Mouse (Mus musculus) forebrain, embryonic 12.5 days (tissue): ENCODE results near the gene Itpk1. TPM values are rescaled to one million over a fixed set of nuclear protein-coding genes. Genes with fewer than 3 reads are reported as not detected.

ENCODE experiments used
- ATAC-seq: fragments of 200-750 bp; cut with Nextera tagmentation; 2 replicates; pipeline ENCODE4 v1.8.0; 2017; ENCODE audit warnings: moderate TSS enrichment; ENCODE audit not compliant: low FRiP score
- H3K27ac ChIP-seq: fragments of 300-500 bp; sonication (generic); 2 replicates; pipeline ENCODE4 v1.5.1; 2016; ENCODE audit warnings: mild to moderate bottlenecking
- H3K27me3 ChIP-seq: fragments of 300-500 bp; sonication (generic); 2 replicates; pipeline ENCODE4 v1.6.1; 2016; ENCODE audit warnings: mild to moderate bottlenecking
- H3K36me3 ChIP-seq: fragments of 300-500 bp; sonication (generic); replicated peaks from 2 replicates; pipeline ENCODE4 v1.6.1; 2016; ENCODE audit warnings: mild to moderate bottlenecking
- H3K4me1 ChIP-seq: fragments of 300-500 bp; sonication (generic); 2 replicates; pipeline ENCODE4 v1.6.1; 2016
- H3K4me2 ChIP-seq: fragments of 300-500 bp; sonication (generic); 2 replicates; pipeline ENCODE4 v1.6.1; 2016; ENCODE audit warnings: mild to moderate bottlenecking, moderate library complexity
- H3K4me3 ChIP-seq: fragments of 300-500 bp; sonication (generic); replicated peaks from 2 replicates; pipeline ENCODE4 v1.5.1; 2016; ENCODE audit warnings: mild to moderate bottlenecking
- H3K9ac ChIP-seq: fragments of 300-500 bp; sonication (generic); 2 replicates; pipeline ENCODE4 v1.6.1; 2016; ENCODE audit warnings: mild to moderate bottlenecking
- H3K9me3 ChIP-seq: fragments of 300-500 bp; sonication (generic); 2 replicates; pipeline ENCODE4 v1.6.1; 2016
- WGBS: fragments of 180-500 bp; shearing (Covaris S2); methylation state at CpG from one replicate; pipeline ENCODE4 v1.1.7; 2016; 5-methylcytosine and 5-hydroxymethylcytosine counted together
- polyA plus RNA-seq: library from polyadenylated mRNA; unstranded; fragments of >200 nt; fragmentation: Nextera tagmentation; extraction: Ambion mirVana; gene quantifications from 2 replicates; pipeline ENCODE4 v1.2.1, GENCODE M21; 2016

Gene Itpk1
- 22.5 and 23.1 TPM in 2 replicates for polyA plus RNA-seq

DNA sequence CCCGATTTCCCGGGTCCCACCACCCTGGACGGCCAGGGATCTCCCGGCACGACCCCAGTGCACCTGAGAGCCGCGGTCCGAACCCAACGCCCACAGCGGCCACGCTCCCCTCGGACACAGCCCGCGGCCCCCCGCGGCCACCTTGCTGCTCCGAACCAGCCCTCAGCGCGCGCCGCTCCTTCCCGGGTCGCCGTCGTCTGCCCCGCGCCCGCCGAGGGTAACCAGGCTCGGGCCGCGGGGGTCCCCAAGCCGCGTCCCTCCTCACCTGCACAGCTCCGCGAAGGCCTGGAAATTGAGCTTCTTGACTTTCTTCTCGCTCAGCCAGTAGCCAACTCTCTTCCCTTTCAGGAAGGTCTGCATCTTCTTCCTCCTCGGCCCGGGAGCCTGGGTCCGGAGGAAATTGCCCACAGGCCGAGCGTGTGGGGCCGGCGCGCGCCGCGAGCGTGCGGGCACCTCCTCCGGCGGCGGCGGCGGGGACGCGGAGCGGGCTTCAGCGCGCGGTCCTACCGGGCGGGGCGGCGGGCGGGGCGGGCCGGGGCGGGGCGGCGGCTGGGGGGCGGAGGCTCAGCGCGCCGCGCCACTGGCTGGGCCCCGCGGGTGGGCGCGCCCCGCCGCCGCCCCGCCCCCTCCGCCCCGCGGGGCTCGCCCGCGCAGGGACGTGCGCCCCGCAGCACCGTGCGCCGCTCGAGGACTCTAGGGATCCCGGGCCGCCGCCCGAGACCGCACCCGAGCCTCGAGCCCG is at the start of gene Itpk1:
TSS of gene Itpk1 (minus strand) at position 474 of the 742 bp plus-strand sequence.
- Histone ChIP-seq H3K36me3 (no peaks in the 10 kb centered on the region), H3K9me3 (no peaks in the 10 kb centered on the region), H3K4me3 (peak within 1 kb of the TSS; percentile 82), H3K9ac (peak within 1 kb of the TSS; percentile 83), H3K27me3 (peaks cover 14% of the 10 kb centered on the region; the same call in 1 of the 2 replicates), H3K4me2 (peak within 1 kb of the TSS; percentile 91), H3K27ac (peak within 1 kb of the TSS; percentile 86), H3K4me1 (peaks cover 47% of the 10 kb centered on the region)
- WGBS = under 1% methylated on average over 66 of the region's 105 CpGs
- peak; percentile 90 for ATAC-seq

DNA sequence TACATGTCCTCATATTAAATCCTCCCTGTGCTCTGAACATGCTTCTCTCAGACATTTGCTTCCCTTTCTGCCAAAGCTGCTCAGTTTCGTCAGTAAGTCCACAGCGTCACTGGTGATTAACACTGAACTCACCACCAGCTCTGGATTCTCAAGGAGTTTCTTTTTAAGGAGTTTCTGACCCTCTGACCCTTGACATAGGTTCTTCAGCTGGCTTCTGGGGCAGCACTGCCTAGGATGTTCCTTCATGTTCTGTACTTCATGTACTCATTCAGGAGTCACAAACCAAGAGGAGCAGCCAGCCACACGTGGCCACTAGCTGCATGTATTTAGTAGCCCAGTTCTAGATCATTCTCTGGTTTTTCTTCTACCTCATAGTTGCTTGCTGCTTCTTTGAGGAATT is 43.5 kb upstream of the Itpk1 start:
- Histone ChIP-seq H3K4me1 (peaks cover 10% of the 10 kb centered on the region), H3K4me3 (no peak overlapping the region), H3K27ac (no peak overlapping the region), H3K27me3 (no peaks in the 10 kb centered on the region), H3K9ac (no peak overlapping the region), H3K9me3 (no peaks in the 10 kb centered on the region), H3K4me2 (no peak overlapping the region), H3K36me3 (peaks cover 17% of the 10 kb centered on the region; the same call in 1 of the 2 replicates)
- 93% methylated on average over 3 of the region's 3 CpGs for WGBS
- ATAC-seq = no peak

DNA sequence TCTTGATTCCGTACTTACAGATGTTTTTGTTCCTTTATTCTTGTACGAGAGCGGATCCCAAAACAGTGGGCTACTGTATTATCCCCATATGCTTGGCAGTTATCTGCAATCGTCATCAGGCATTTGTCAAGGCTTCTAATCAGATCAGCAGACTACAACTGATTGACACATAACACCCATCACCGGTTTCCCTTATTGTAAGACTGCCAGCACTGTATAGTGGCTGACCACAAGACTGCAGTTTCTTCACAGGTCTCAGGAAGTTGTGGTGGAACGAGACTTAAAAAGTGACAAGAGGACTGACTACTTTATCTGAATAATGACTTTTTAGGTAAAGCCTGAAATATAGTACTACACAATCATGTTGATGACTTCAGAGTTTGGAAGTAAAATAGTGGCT is 40.1 kb upstream of the Itpk1 start:
- no peak for ATAC-seq
- Histone ChIP-seq H3K4me1 (peaks cover 21% of the 10 kb centered on the region), H3K9me3 (no peaks in the 10 kb centered on the region), H3K4me2 (peak overlapping the region; percentile 82), H3K27ac (no peak overlapping the region), H3K9ac (peak overlapping the region; percentile 92; the same call in 1 of the 2 replicates), H3K4me3 (peak overlapping the region; percentile 82), H3K27me3 (no peaks in the 10 kb centered on the region), H3K36me3 (peaks cover 21% of the 10 kb centered on the region; the same call in 1 of the 2 replicates)
- whole genome bisulfite sequencing = 69% methylated on average over 6 of the region's 6 CpGs

DNA sequence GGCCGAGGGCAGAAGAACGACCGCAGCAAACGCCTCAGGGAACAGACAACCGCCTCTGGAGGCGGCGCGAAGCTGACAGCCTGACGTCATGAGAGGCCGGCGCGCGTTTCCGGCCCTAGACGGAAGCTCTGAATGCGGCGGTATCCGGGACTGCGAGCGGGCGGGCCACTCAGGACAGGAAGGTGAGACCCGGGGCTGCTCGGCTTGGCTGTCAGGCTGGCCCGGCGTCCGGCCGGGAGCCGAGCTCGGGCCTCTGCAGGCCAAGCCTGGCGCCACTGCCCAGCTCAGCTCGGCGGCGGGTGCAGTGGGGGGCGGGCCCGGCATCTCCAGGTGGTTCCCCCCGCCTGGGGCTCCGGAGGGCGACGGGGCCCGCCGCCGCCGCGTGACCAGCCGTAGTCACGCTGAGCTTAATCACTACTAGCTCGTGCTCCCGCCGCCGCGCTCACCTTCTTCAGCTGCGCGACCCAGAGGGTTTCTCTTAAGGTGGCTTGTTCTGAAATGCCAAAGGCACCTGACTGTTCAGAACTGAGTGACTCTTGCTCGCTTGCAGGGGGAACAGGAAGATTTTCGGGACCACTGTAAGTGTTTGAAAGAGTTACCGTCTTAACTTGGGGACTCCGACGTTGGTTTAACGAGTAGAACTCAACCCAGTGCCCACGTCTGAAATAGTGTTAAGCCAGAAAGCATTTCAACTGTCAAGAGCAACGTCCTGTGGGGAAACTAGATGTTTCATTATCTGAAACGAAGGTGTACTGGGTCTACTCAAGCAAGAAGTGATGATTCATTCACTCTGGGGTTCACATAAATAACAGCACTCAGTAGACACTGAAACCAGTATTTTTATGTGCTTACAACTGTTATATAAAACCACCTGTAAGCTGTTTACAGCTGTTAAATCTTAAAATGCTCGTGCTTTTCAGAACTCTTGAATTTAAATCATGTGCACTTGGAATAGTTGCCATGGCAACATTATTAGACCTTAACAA is 39.2 kb upstream of the Itpk1 start, which contains the start of the genes Moap1 and Tmem251:
TSS of gene Moap1 (minus strand) at position 73 of the 986 bp plus-strand sequence.
TSS of gene Tmem251 (plus strand) at position 174 of the 986 bp plus-strand sequence.
- peaks cover 21% of the 10 kb centered on the region for H3K4me1 ChIP-seq
- peak; percentile 97 for ATAC-seq

DNA sequence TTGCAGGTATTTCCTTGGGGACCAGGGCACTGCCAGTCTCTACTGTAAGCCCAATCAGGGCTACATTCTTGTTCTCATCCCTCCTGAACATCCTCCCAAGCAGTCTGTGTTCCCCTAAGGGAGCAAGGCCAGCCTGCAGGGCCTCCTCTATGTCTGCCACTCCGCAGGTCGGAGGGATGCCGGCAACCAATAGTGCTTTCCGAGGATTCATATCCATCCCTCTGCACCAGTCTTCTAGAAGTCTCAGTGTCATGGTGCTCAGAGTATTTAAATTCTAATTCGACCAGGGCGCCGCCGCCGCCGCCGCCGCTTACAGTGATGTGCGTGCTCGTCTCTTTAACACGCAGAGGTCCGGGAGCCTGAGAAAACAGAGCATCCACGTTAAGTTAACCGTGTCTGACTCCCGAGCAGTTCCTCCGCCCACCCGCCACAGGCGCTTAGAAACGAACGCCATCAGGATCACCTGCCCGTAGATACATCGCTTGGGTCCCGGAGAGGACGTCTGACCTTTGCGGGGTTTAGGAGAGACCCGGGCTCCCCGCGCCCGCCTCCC is 38.4 kb upstream of the Itpk1 start:
- peak overlapping the region; percentile 92 for H3K9ac ChIP-seq
- no peaks in the 10 kb centered on the region for H3K9me3 ChIP-seq
- H3K36me3 ChIP-seq = peaks cover 11% of the 10 kb centered on the region; the same call in 1 of the 2 replicates
- H3K4me1 ChIP-seq = peaks cover 21% of the 10 kb centered on the region
- H3K27me3 ChIP-seq = no peaks in the 10 kb centered on the region
- peak; percentile 44 for ATAC-seq
- H3K4me3 ChIP-seq = peak overlapping the region; percentile 82
- peak overlapping the region; percentile 82 for H3K4me2 ChIP-seq
- H3K27ac ChIP-seq = peak overlapping the region; percentile 93
- WGBS = under 1% methylated on average over 33 of the region's 33 CpGs

More for the DNA sequence above, 39.2 kb upstream of the Itpk1 start, which contains the start of the genes Moap1 and Tmem251:
- H3K9me3 ChIP-seq = no peaks in the 10 kb centered on the region
- peak within 1 kb of the TSS; percentile 82 for H3K4me2 ChIP-seq
- H3K27ac ChIP-seq = peak within 1 kb of the TSS; percentile 93
- H3K27me3 ChIP-seq = no peaks in the 10 kb centered on the region
- H3K4me3 ChIP-seq = peak within 1 kb of the TSS; percentile 82
- H3K9ac ChIP-seq = peak within 1 kb of the TSS; percentile 92
- WGBS = under 1% methylated on average over 63 of the region's 63 CpGs
- H3K36me3 ChIP-seq = peaks cover 18% of the 10 kb centered on the region; the same call in 1 of the 2 replicates

DNA sequence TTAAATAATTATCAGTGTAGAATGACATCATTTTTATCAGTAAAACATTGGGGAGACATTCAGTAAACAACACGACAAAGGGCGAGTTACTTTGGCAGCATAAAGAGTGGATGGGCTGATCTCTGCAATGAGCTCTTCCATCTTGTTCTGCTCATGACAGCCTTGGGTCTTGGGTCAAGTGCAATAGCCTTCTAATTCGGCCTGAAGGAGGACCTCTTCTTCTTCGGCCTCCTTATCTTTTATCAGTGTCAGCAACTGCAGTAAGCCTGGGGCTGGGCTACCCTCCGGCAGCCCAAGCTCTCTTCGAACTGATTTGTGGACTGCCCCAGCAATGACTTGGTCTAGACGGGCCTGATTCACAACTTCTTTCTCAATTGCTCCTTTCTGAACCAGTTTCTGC is 37.3 kb upstream of the Itpk1 start:
- Histone ChIP-seq H3K36me3 (peaks cover 7% of the 10 kb centered on the region; the same call in 1 of the 2 replicates), H3K27ac (no peak overlapping the region), H3K9me3 (no peaks in the 10 kb centered on the region), H3K4me3 (no peak overlapping the region), H3K27me3 (no peaks in the 10 kb centered on the region), H3K9ac (no peak overlapping the region), H3K4me1 (peaks cover 21% of the 10 kb centered on the region), H3K4me2 (no peak overlapping the region; the same call in 1 of the 2 replicates)
- no peak for ATAC-seq
- WGBS = 89% methylated on average over 7 of the region's 7 CpGs

DNA sequence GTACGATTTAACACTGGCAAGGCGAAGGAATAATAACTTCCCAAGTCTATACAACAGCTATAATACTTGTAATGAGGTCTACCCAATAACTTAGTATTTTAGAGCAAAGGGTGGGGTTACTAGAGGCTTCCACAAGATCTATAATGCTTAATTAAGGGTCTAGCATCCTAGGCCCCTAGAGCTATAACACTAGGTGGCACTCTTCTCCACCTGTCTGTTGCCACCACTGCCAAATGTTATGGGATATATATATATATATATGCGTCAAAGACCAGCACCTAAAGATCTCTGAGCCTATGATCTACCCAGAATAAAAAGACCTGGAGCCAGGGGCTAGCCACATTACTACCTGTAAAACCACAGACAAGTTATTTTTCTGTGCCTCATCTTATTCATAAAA is 35.6 kb upstream of the Itpk1 start:
- WGBS = 64% methylated on average over 3 of the region's 3 CpGs
- Histone ChIP-seq H3K36me3 (peaks cover 7% of the 10 kb centered on the region; the same call in 1 of the 2 replicates), H3K4me3 (no peak overlapping the region), H3K4me2 (no peak overlapping the region), H3K9me3 (no peaks in the 10 kb centered on the region), H3K27ac (no peak overlapping the region), H3K4me1 (peaks cover 21% of the 10 kb centered on the region), H3K27me3 (no peaks in the 10 kb centered on the region), H3K9ac (no peak overlapping the region)
- no peak for ATAC-seq

DNA sequence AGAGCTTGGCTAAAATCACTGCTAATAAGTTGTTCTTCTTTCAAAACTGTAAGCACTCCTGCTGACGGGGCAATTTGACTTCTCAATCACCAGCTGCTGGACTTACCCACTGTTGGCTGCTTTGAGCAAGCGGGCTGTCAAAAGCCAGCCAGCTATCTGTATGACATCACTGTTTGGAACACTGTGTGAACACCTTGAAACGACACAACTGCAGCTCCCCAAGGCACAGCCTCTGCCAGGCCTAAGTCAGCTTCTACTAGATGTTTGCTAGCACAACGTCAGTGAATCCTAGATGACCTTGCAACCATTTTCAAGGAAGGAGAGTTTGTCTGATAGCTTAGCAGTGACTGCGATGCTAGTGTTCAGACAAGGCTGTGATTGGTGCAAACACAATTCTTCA is 34.4 kb upstream of the Itpk1 start:
- no peak for ATAC-seq
- Histone ChIP-seq H3K9me3 (no peaks in the 10 kb centered on the region), H3K36me3 (peaks cover 7% of the 10 kb centered on the region; the same call in 1 of the 2 replicates), H3K4me3 (no peak overlapping the region), H3K9ac (no peak overlapping the region), H3K4me1 (peaks cover 12% of the 10 kb centered on the region), H3K27me3 (no peaks in the 10 kb centered on the region), H3K4me2 (no peak overlapping the region), H3K27ac (no peak overlapping the region)
- 74% methylated on average over 5 of the region's 5 CpGs for WGBS

DNA sequence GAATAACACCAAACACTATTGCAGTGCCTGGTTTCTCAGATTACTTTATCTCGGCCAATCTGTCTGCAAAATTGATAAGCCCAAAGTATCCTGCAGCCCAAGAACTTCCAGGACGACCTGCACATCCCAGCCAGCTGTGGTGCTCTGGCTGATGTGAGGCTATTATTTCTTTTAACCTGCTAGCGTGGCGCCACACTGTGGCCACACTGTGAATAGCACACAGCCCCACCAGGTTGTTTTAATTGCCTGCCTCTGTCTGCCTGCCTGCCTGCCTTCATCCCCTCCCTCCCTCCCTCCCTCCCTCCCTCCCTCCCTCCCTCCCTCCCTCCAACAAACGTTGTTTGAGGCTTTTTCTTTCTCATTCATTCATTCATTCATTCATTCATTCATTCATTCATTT is 28.7 kb upstream of the Itpk1 start:
- H3K27ac ChIP-seq = no peak overlapping the region
- H3K27me3 ChIP-seq = no peaks in the 10 kb centered on the region
- no peak overlapping the region for H3K4me3 ChIP-seq
- no peaks in the 10 kb centered on the region for H3K36me3 ChIP-seq
- H3K4me1 ChIP-seq = peaks cover 23% of the 10 kb centered on the region
- H3K9me3 ChIP-seq = no peaks in the 10 kb centered on the region
- no peak for ATAC-seq
- no peak overlapping the region for H3K9ac ChIP-seq
- 18% methylated on average over 5 of the region's 5 CpGs for WGBS
- no peak overlapping the region for H3K4me2 ChIP-seq

DNA sequence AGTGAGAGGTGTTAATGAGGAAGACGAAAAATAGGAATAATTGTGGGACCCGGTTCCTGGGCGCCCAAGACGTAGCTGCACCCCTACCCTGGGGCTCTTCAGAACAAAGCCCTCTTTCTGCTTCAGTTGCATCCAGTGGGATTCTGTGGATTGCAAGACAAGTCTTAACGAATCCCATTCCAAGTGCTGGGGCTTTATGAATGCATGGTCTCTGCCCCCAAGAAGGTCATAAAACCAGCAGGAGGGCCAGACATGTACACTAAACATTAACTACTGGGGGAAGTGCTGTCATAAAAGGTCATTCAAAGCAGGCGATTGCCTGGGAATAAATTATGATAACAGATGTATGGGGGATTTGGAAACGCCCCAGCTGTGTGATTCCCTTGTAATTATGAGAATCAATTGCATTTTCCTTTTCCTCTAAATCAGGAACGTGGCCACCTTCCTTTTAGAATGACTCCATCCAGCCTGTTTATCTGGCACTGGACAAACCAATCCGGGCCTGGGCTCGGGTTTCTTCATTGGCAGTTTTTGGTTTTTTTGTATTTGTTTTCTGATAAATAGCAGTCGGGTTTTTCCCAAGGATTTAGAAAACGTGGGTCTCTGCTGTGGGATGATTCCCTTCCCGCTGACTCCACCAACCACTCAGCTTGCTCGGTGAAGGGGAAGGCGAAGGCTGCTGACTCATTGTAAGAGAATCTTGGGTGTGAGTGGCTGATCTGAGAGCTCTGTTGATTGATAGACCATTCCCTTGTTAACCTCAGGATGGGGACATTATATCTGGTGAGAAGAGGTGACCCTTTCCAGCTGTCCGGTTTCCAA is 26.3 kb upstream of the Itpk1 start:
- Histone ChIP-seq H3K4me3 (peak overlapping the region; percentile 15; the same call in 1 of the 2 replicates), H3K27ac (peak overlapping the region; percentile 97), H3K36me3 (no peaks in the 10 kb centered on the region), H3K9ac (0 out of 2 replicates have a peak overlapping the region, but pooled peaks have one; percentile 2), H3K4me1 (peaks cover 23% of the 10 kb centered on the region), H3K9me3 (no peaks in the 10 kb centered on the region), H3K4me2 (peak overlapping the region; percentile 51), H3K27me3 (no peaks in the 10 kb centered on the region)
- 19% methylated on average over 16 of the region's 16 CpGs for WGBS
- peak; percentile 71 for ATAC-seq
